Mouse (Mus musculus): ENCODE measurements at regions not wholly inside any gene's neighbourhood (a gene's known extent, or its start where the extent isn't known, plus 50 kb on each side); places are given as distances from the start of the nearest gene placed in this dataset.

GRCm38 (mm10) chr5:39847187-39847586 lies 91.9 kb upstream of the Hs3st1 start:
- DNase-seq (ENCODE audit: low spot score in 2 of 2): no peak

DNA sequence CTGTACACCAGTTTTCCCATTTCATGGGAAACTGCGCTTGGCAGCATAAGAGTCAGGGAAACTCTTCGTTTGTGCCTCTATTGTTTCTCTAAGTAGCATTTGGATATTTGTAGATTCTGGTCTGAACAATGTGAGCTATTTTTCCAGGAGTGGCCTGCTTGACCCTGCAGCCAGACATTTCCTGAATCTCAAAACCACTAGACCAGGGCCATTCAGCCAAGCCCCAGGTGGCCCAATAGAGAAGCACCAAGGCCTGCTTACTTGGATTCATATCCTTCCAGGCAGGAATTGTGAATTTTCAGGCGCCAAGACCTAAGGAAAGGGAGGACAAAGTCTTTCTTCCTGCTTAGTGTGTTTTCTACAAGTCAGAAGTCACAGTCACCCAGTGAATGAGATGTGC lies 85.9 kb upstream of the Hs3st1 start:
- DNase-seq (ENCODE audit: low spot score in 2 of 2): no peak

DNA sequence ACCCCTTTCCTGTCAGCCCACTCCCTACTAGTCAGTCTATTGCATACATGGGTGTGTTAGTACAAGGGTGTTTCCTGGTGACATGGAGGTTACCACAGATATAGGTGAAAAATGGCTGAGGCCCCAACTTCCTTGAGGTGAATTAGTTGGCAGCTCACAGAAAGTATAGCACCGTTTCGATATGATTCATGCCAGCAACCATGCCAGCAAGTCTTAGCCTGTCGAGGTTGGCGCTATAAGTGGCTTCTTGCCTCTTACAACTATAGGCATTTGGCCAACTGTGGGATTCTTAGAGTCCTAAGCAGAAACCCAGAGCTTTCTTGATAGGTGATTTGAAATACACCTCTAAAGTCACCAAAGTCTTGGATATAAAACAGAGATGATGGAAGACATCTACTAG lies 85.3 kb upstream of the Hs3st1 start:
- DNase-seq (ENCODE audit: low spot score in 2 of 2): no peak

GRCm38 (mm10) chr5:39832565-39832964 lies 77.3 kb upstream of the Hs3st1 start:
- DNase-seq (ENCODE audit: low spot score in 2 of 2): no peak

DNA sequence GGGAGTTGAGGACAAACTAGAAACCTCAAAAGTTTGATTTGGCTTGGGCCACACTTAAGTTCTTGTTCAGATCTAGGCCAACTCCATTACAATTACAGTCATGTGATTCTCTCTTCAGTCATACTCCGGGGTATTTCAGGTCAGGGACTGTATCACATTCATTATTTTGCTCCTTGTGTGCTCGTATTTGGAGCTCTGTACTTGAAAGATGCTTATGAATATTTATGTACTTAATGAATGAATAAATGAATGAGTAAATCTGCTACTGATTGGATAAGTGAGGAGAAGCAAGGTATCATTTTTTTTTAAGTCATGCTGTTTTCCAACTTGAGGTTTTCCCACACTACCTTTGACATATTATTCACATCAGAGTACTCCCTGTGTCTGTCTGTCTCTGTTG lies 69.4 kb upstream of the Hs3st1 start:
- no peak for DNase-seq (ENCODE audit: low spot score in 2 of 2)

DNA sequence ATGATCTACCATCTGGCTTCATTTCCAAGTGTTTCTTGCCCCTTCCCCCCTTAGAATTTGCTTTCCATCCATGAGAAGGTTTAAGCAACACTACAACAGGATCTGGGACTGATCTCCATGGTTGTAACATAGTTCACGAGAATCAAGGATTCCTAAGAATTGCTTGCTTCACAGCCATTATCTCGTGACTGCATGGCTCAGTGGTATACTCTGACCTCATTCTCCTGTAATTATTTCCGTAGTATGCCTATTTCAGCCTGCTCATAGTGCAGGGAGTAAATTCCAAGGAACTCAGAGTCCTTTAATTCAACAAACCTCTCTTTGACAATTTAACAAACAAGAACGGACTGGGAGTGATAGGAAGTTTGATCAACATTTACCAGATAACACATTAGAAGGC lies 51.4 kb upstream of the Hs3st1 start:
- no peak for DNase-seq (ENCODE audit: low spot score in 2 of 2)

Data from layer of hippocampus, postnatal 14 days (tissue).